Mouse (Mus musculus) brain, embryonic 14.5 days (tissue): ENCODE measurements around the gene Znhit1.

ENCODE experiments used
- CTCF ChIP-seq: fragments of 200-500 bp; IDR thresholded peaks from 2 replicates; pipeline ENCODE4 v1.5.1; 2012; ENCODE audit warnings: inconsistent platforms, mild to moderate bottlenecking, moderate library complexity, borderline replicate concordance; ENCODE audit not compliant: insufficient read depth, insufficient read length; ENCODE audit errors: extremely low read depth
- POLR2A ChIP-seq: fragments of 200-500 bp; IDR thresholded peaks from 2 replicates; pipeline ENCODE4 v1.6.1; 2012; ENCODE audit warnings: mild to moderate bottlenecking, inconsistent platforms, borderline replicate concordance; ENCODE audit not compliant: poor library complexity, insufficient read depth, insufficient read length, severe bottlenecking; ENCODE audit errors: extremely low read depth

GRCm38 (mm10) chr5:137015913-137016312 lies 28.1 kb upstream of the Znhit1 start:
- TF ChIP-seq CTCF (no peak), POLR2A (no peak)
